In genomic region chr10:13270270-13270669, GRCm38 (mm10) we compare ENCODE assay signal across 11 mouse cellular contexts.
"Had no signal": no experiment of that assay in that cellular context is flagged by ENCODE, and none has a peak within 500 bp of the region (broad histone marks: within the 10 kb centered on the region; RNA-seq: fewer than 3 reads in every experiment).

No protein-coding gene starts in this region.

- H3K9me3 ChIP-seq: intestine, embryonic 15.5 days; liver, embryonic 13.5 days; midbrain, embryonic 12.5 days; neural tube, embryonic 15.5 days had no signal

- ATAC-seq: intestine, embryonic 15.5 days had no signal

- H3K9ac ChIP-seq: intestine, embryonic 15.5 days; liver, embryonic 13.5 days; midbrain, embryonic 12.5 days; neural tube, embryonic 15.5 days had no signal

- H3K27me3 ChIP-seq: intestine, embryonic 15.5 days; liver, embryonic 13.5 days; midbrain, embryonic 12.5 days; neural tube, embryonic 15.5 days had no signal

- H3K4me2 ChIP-seq: intestine, embryonic 15.5 days; liver, embryonic 13.5 days; midbrain, embryonic 12.5 days; neural tube, embryonic 15.5 days had no signal

- DNase-seq: kidney, adult 18-20 months; kidney, postnatal 10 days; kidney, postnatal 4 days; liver, embryonic 13.5 days; lung, adult 2 months; lung, postnatal 14 days; thymus, postnatal 36 days had no signal

- H3K27ac ChIP-seq: intestine, embryonic 15.5 days; layer of hippocampus, adult 2 months; liver, embryonic 13.5 days; midbrain, embryonic 12.5 days; neural tube, embryonic 15.5 days had no signal

- H3K36me3 ChIP-seq: intestine, embryonic 15.5 days; liver, embryonic 13.5 days; neural tube, embryonic 15.5 days had no signal

- H3K4me1 ChIP-seq: intestine, embryonic 15.5 days; liver, embryonic 13.5 days; midbrain, embryonic 12.5 days; neural tube, embryonic 15.5 days had no signal

- H3K4me3 ChIP-seq: intestine, embryonic 15.5 days; layer of hippocampus, adult 2 months; liver, embryonic 13.5 days; midbrain, embryonic 12.5 days; neural tube, embryonic 15.5 days had no signal
